Mouse (Mus musculus): Measurements from ENCODE around the gene Gm49361.
A peak's percentile ranks its signal among the peaks of the same experiment; 100 is the strongest.
"Not testable (repeated sequence)": the region's sequence is repeated elsewhere in the genome, so short reads cannot be mapped to it uniquely, and the experiment has no call there.

The Gm49361 gene

GRCm38 (mm10) chr14:57758237-57758636 is 12.3 kb upstream of the Gm49361 start, which contains the start of gene Lats2:
Gene Lats2, minus strand, starts transcription at chr14:57758388.
- peaks cover 25% of the 10 kb centered on the region for H3K27me3 ChIP-seq (ENCODE audit: insufficient read depth, low read length)
- TF ChIP-seq CTCF (conservative IDR thresholded peaks at IDR 0.05; ENCODE audit: low read length) = no peak
- TF ChIP-seq NANOG (IDR thresholded peaks at IDR 0.05; ENCODE audit: borderline replicate concordance, low read length) = no peak
- no peak for TF ChIP-seq POU5F1 (IDR thresholded peaks at IDR 0.05; ENCODE audit: borderline replicate concordance, low read length)
- peaks cover 26% of the 10 kb centered on the region for H3K4me1 ChIP-seq (replicated peaks; ENCODE audit: low read depth, low read length)
- no peaks in the 10 kb centered on the region for H3K9me3 ChIP-seq (ENCODE audit: low read length)
- H3K4me3 ChIP-seq (replicated peaks; ENCODE audit: low read length) = no peak within 1 kb of the TSS
- no peaks in the 10 kb centered on the region for H3K36me3 ChIP-seq (ENCODE audit: insufficient read depth, low read length)

- H3K36me3 ChIP-seq (ENCODE audit: insufficient read depth, low read length) = no peaks in the 10 kb centered on the region
- peaks cover 25% of the 10 kb centered on the region for H3K27me3 ChIP-seq (ENCODE audit: insufficient read depth, low read length)
- H3K9me3 ChIP-seq (ENCODE audit: low read length) = no peaks in the 10 kb centered on the region
- TF ChIP-seq POU5F1 (IDR thresholded peaks at IDR 0.05; ENCODE audit: borderline replicate concordance, low read length) (no peak), NANOG (IDR thresholded peaks at IDR 0.05; ENCODE audit: borderline replicate concordance, low read length) (no peak), CTCF (conservative IDR thresholded peaks at IDR 0.05; ENCODE audit: low read length) (no peak)
- H3K4me1 ChIP-seq (replicated peaks; ENCODE audit: low read depth, low read length) = 0 out of 2 replicates have a peak, but pooled peaks cover 10% of the 10 kb centered on the region
- H3K4me3 ChIP-seq (replicated peaks; ENCODE audit: low read length) = no peak overlapping the region
Observed at GRCm38 (mm10) chr14:57756094-57756493, 10.2 kb upstream of the Gm49361 start.

GRCm38 (mm10) chr14:57755661-57756060 is 9.8 kb upstream of the Gm49361 start:
- H3K27me3 ChIP-seq (ENCODE audit: insufficient read depth, low read length) = peaks cover 25% of the 10 kb centered on the region
- H3K4me3 ChIP-seq (replicated peaks; ENCODE audit: low read length) = no peak overlapping the region
- no peaks in the 10 kb centered on the region for H3K9me3 ChIP-seq (ENCODE audit: low read length)
- H3K4me1 ChIP-seq (replicated peaks; ENCODE audit: low read depth, low read length) = 0 out of 2 replicates have a peak, but pooled peaks cover 8% of the 10 kb centered on the region
- no peak for TF ChIP-seq NANOG (IDR thresholded peaks at IDR 0.05; ENCODE audit: borderline replicate concordance, low read length)
- TF ChIP-seq CTCF (conservative IDR thresholded peaks at IDR 0.05; ENCODE audit: low read length) = no peak
- TF ChIP-seq POU5F1 (IDR thresholded peaks at IDR 0.05; ENCODE audit: borderline replicate concordance, low read length) = no peak
- no peaks in the 10 kb centered on the region for H3K36me3 ChIP-seq (ENCODE audit: insufficient read depth, low read length)

GRCm38 (mm10) chr14:57753351-57753992 is 7.6 kb upstream of the Gm49361 start:
- H3K27me3 ChIP-seq (ENCODE audit: insufficient read depth, low read length) = peaks cover 40% of the 10 kb centered on the region
- 0 out of 2 replicates have a peak, but pooled peaks cover 8% of the 10 kb centered on the region for H3K4me1 ChIP-seq (replicated peaks; ENCODE audit: low read depth, low read length)
- TF ChIP-seq POU5F1 (IDR thresholded peaks at IDR 0.05; ENCODE audit: borderline replicate concordance, low read length) (no peak), CTCF (conservative IDR thresholded peaks at IDR 0.05; ENCODE audit: low read length) (no peak), NANOG (IDR thresholded peaks at IDR 0.05; ENCODE audit: borderline replicate concordance, low read length) (no peak)
- H3K9me3 ChIP-seq (ENCODE audit: low read length) = no peaks in the 10 kb centered on the region
- H3K4me3 ChIP-seq (replicated peaks; ENCODE audit: low read length) = no peak overlapping the region
- H3K36me3 ChIP-seq (ENCODE audit: insufficient read depth, low read length) = no peaks in the 10 kb centered on the region

GRCm38 (mm10) chr14:57751006-57751405 is 5.1 kb upstream of the Gm49361 start:
- H3K36me3 ChIP-seq (ENCODE audit: insufficient read depth, low read length); H3K4me3 ChIP-seq (replicated peaks; ENCODE audit: low read length); H3K9me3 ChIP-seq (ENCODE audit: low read length): not testable (repeated sequence)
- Histone ChIP-seq H3K4me1 (replicated peaks; ENCODE audit: low read depth, low read length) (peaks cover 20% of the 10 kb centered on the region), H3K27me3 (ENCODE audit: insufficient read depth, low read length) (peaks cover 48% of the 10 kb centered on the region)

- no peak overlapping the region for H3K4me3 ChIP-seq (replicated peaks; ENCODE audit: low read length)
- H3K4me1 ChIP-seq (replicated peaks; ENCODE audit: low read depth, low read length) = peaks cover 26% of the 10 kb centered on the region
- TF ChIP-seq POU5F1 (IDR thresholded peaks at IDR 0.05; ENCODE audit: borderline replicate concordance, low read length) = no peak
- TF ChIP-seq NANOG (IDR thresholded peaks at IDR 0.05; ENCODE audit: borderline replicate concordance, low read length) = no peak
- no peak for TF ChIP-seq CTCF (conservative IDR thresholded peaks at IDR 0.05; ENCODE audit: low read length)
- H3K9me3 ChIP-seq (ENCODE audit: low read length) = no peaks in the 10 kb centered on the region
- H3K36me3 ChIP-seq (ENCODE audit: insufficient read depth, low read length) = no peaks in the 10 kb centered on the region
- peaks cover 56% of the 10 kb centered on the region for H3K27me3 ChIP-seq (ENCODE audit: insufficient read depth, low read length)
Observed at GRCm38 (mm10) chr14:57749501-57749900, 3.6 kb upstream of the Gm49361 start.

- no peaks in the 10 kb centered on the region for H3K9me3 ChIP-seq (ENCODE audit: low read length)
- peaks cover 84% of the 10 kb centered on the region for H3K27me3 ChIP-seq (ENCODE audit: insufficient read depth, low read length)
- peak overlapping the region; percentile 88 for H3K4me3 ChIP-seq (replicated peaks; ENCODE audit: low read length)
- H3K36me3 ChIP-seq (ENCODE audit: insufficient read depth, low read length) = no peaks in the 10 kb centered on the region
- H3K4me1 ChIP-seq (replicated peaks; ENCODE audit: low read depth, low read length) = peaks cover 24% of the 10 kb centered on the region
- TF ChIP-seq CTCF (conservative IDR thresholded peaks at IDR 0.05; ENCODE audit: low read length) = no peak
- TF ChIP-seq POU5F1 (IDR thresholded peaks at IDR 0.05; ENCODE audit: borderline replicate concordance, low read length) = no peak
- TF ChIP-seq NANOG (IDR thresholded peaks at IDR 0.05; ENCODE audit: borderline replicate concordance, low read length) = no peak
Observed at GRCm38 (mm10) chr14:57745291-57745969, 473 bp downstream of the Gm49361 start.

GRCm38 (mm10) chr14:57744547-57744946 is 1.4 kb downstream of the Gm49361 start:
- no peak for TF ChIP-seq POU5F1 (IDR thresholded peaks at IDR 0.05; ENCODE audit: borderline replicate concordance, low read length)
- TF ChIP-seq CTCF (conservative IDR thresholded peaks at IDR 0.05; ENCODE audit: low read length) = no peak
- no peak for TF ChIP-seq NANOG (IDR thresholded peaks at IDR 0.05; ENCODE audit: borderline replicate concordance, low read length)
- Histone ChIP-seq H3K36me3 (ENCODE audit: insufficient read depth, low read length) (no peaks in the 10 kb centered on the region), H3K4me1 (replicated peaks; ENCODE audit: low read depth, low read length) (peaks cover 24% of the 10 kb centered on the region), H3K4me3 (replicated peaks; ENCODE audit: low read length) (no peak overlapping the region), H3K27me3 (ENCODE audit: insufficient read depth, low read length) (peaks cover 85% of the 10 kb centered on the region), H3K9me3 (ENCODE audit: low read length) (no peaks in the 10 kb centered on the region)
